Mouse (Mus musculus) Patski (cell line): ENCODE measurements around the gene Sae1. TPM values are rescaled to one million over a fixed set of nuclear protein-coding genes. Genes with fewer than 3 reads are reported as not detected.
A peak's percentile ranks its signal among the peaks of the same experiment; 100 is the strongest.

Experiments
- ATAC-seq: fragments of 100-300 bp; one replicate; pipeline ENCODE4 v1.8.0; 2021
- CTCF ChIA-PET: fragments of 350-600 bp; sonication (Branson Sonifier 250); formaldehyde crosslinking; loops from one replicate; lab custom pipeline; 2022; ENCODE audit warnings: inconsistent platforms; lab: Charles Lee
- POLR2A ChIA-PET: fragments of 350-600 bp; sonication (Branson Sonifier 250); formaldehyde crosslinking; loops from one replicate; lab custom pipeline; 2022; ENCODE audit warnings: antibody characterized with exemption, inconsistent platforms; lab: Charles Lee
- DNase-seq: peaks from one replicate; pipeline ENCODE4 v3.0.0-alpha.2; 2011; ENCODE audit warnings: low read depth, low spot score
- H3K27me3 ChIP-seq: fragments of 371-371 bp; one replicate; pipeline ENCODE4 v1.5.1; 2021
- CTCF ChIP-seq: fragments of 100-300 bp; IDR thresholded peaks from one replicate; pipeline ENCODE4 v1.5.1; 2021
- in situ Hi-C: fragments of 300-500 bp; cut with MboI; formaldehyde crosslinking; loops from 3 replicates; pipeline ENCODE4 v1.11.1; 2018; ENCODE audit warnings: low pct_unique_long_range_greater_than_20kb, mixed read lengths
- polyA plus RNA-seq: library from polyadenylated mRNA; unstranded; gene quantifications from one replicate; pipeline ENCODE4 v1.2.3, GENCODE M21; 2021

The Sae1 gene
- polyA plus RNA-seq, 1 experiment from 2014 or later, result 244 TPM

- ChIA-PET POLR2A (interaction anchor here (1.0 to 1.7 kb wide), 4 partner anchors 12 to 51 kb away, joined by 3 to 6 read pairs (median 4); no protein-coding TSS in a partner anchor), CTCF (interaction anchor here (0.7 to 4.6 kb wide), 10 partner anchors 10 to 107 kb away, joined by 3 to 36 read pairs (median 8); no protein-coding TSS in a partner anchor)
- DNase-seq (no peak), ATAC-seq (no peak)
- H3K27me3 ChIP-seq, result no peaks in the 10 kb centered on the region
- TF ChIP-seq CTCF, result no peak
- in situ Hi-C loops, result loop anchor here (5.0 kb wide), 2 partner anchors 34 to 41 kb away; no protein-coding TSS in a partner anchor
Observed at GRCm38 (mm10) chr7:16326607-16326971, 61.0 kb downstream of the Sae1 start.

GRCm38 (mm10) chr7:16325920-16326606 lies 61.5 kb downstream of the Sae1 start:
- ATAC-seq (peak; percentile 95), DNase-seq (no peak)
- H3K27me3 ChIP-seq, result no peaks in the 10 kb centered on the region
- CTCF ChIA-PET, result interaction anchor here (0.7 to 4.6 kb wide), 10 partner anchors 10 to 107 kb away, joined by 3 to 36 read pairs (median 8); no protein-coding TSS in a partner anchor
- peak; percentile 71 for TF ChIP-seq CTCF
- in situ Hi-C loops, result loop anchor here (5.0 kb wide), 2 partner anchors 34 to 41 kb away; no protein-coding TSS in a partner anchor
- POLR2A ChIA-PET, result interaction anchor here (1.0 to 1.7 kb wide), 4 partner anchors 12 to 51 kb away, joined by 3 to 6 read pairs (median 4); no protein-coding TSS in a partner anchor

GRCm38 (mm10) chr7:16324661-16325060 lies 62.9 kb downstream of the Sae1 start:
- in situ Hi-C loops, result loop anchor here (5.0 kb wide), 2 partner anchors 32 to 43 kb away; no protein-coding TSS in a partner anchor
- no peaks in the 10 kb centered on the region for H3K27me3 ChIP-seq
- no peak for TF ChIP-seq CTCF
- ChIA-PET POLR2A (no interaction called here), CTCF (interaction anchor here (1.2 to 4.6 kb wide), 5 partner anchors 10 to 41 kb away, joined by 3 to 36 read pairs (median 14); no protein-coding TSS in a partner anchor)
- ATAC-seq (no peak), DNase-seq (no peak)

- DNase-seq (no peak), ATAC-seq (no peak)
- ChIA-PET POLR2A (no interaction called here), CTCF (interaction anchor here (1.5 kb wide), 1 partner anchor 25 kb away, joined by 5 read pairs; no protein-coding TSS in a partner anchor)
- in situ Hi-C loops, result no loop called here
- no peak for TF ChIP-seq CTCF
- no peaks in the 10 kb centered on the region for H3K27me3 ChIP-seq
Observed at GRCm38 (mm10) chr7:16320479-16320878, 67.1 kb downstream of the Sae1 start.

- in situ Hi-C loops, result no loop called here
- no peak for TF ChIP-seq CTCF
- H3K27me3 ChIP-seq, result no peaks in the 10 kb centered on the region
- CTCF ChIA-PET, result interaction anchor here (1.1 to 1.8 kb wide), 2 partner anchors 25 to 45 kb away, joined by 5 to 6 read pairs; no protein-coding TSS in a partner anchor
- no peak for DNase-seq
- no peak for ATAC-seq
- POLR2A ChIA-PET, result no interaction called here
Observed at GRCm38 (mm10) chr7:16319216-16319615, 68.4 kb downstream of the Sae1 start.

GRCm38 (mm10) chr7:16317094-16317493 lies 70.5 kb downstream of the Sae1 start:
- POLR2A ChIA-PET, result no interaction called here
- no peaks in the 10 kb centered on the region for H3K27me3 ChIP-seq
- in situ Hi-C loops, result no loop called here
- TF ChIP-seq CTCF, result no peak
- ATAC-seq (no peak), DNase-seq (no peak)
- CTCF ChIA-PET, result no interaction called here

GRCm38 (mm10) chr7:16315222-16315759 lies 72.3 kb downstream of the Sae1 start:
- ChIA-PET CTCF (interaction anchor here (1.3 to 3.8 kb wide), 3 partner anchors 11 to 21 kb away, joined by 3 to 22 read pairs (median 10); no protein-coding TSS in a partner anchor), POLR2A (interaction anchor here (0.6 to 1.5 kb wide), 2 partner anchors 11 to 16 kb away, joined by 3 to 6 read pairs; no protein-coding TSS in a partner anchor)
- in situ Hi-C loops, result no loop called here
- H3K27me3 ChIP-seq, result no peaks in the 10 kb centered on the region
- DNase-seq (no peak), ATAC-seq (no peak)
- TF ChIP-seq CTCF, result no peak

GRCm38 (mm10) chr7:16314221-16314775 lies 73.3 kb downstream of the Sae1 start:
- in situ Hi-C loops, result no loop called here
- TF ChIP-seq CTCF, result no peak
- H3K27me3 ChIP-seq, result no peaks in the 10 kb centered on the region
- no peak for ATAC-seq
- no peak for DNase-seq
- ChIA-PET POLR2A (interaction anchor here (0.6 to 1.5 kb wide), 3 partner anchors 12 to 16 kb away, joined by 3 to 6 read pairs (median 5); no protein-coding TSS in a partner anchor), CTCF (interaction anchor here (1.3 to 3.8 kb wide), 6 partner anchors 10 to 59 kb away, joined by 3 to 22 read pairs (median 6); no protein-coding TSS in a partner anchor)

GRCm38 (mm10) chr7:16313481-16314220 lies 74.0 kb downstream of the Sae1 start:
- ATAC-seq (peak; percentile 16), DNase-seq (no peak)
- in situ Hi-C loops, result no loop called here
- no peak for TF ChIP-seq CTCF
- ChIA-PET CTCF (interaction anchor here (0.8 to 3.8 kb wide), 11 partner anchors 11 to 65 kb away, joined by 3 to 22 read pairs (median 5); no protein-coding TSS in a partner anchor), POLR2A (interaction anchor here (0.8 to 1.5 kb wide), 5 partner anchors 12 to 30 kb away, joined by 3 to 6 read pairs (median 5); no protein-coding TSS in a partner anchor)
- no peaks in the 10 kb centered on the region for H3K27me3 ChIP-seq
